Mouse (Mus musculus): Measurements from ENCODE around the gene Slc30a1.

DNA sequence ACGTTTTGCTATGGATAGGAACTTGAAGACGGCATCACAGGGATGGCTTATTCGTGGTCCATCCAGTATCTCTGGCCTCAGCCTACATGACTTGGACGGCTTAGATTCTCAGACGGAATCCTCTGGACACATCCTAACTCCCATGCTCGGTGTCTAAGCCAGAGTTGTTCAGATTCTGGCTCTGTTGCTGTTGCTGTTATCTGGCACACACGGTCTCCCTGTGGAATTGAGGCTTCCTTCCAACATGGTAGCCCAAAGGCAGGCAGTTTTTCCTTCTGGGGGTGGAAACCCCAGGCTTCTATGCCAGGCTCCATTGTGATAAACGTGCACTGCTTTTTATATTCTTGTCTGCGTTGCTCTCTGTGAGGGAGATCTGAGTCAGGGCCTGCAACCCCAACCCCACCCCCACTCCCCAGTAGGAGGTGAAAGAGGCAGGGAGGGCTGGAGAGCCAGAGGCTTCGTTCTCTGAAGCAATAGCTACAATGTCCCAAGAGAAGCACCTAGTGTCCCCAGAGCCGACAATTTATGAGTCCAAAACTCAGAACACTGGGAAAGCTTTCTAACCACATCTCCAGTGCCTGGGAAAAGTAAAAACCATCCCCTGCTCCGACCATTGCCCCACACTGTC lies 23.4 kb downstream of the Slc30a1 start:
- TF ChIP-seq CTCF (IDR thresholded peaks at IDR 0.05; ENCODE audit: insufficient read depth, low read length): no peak
- no peak for TF ChIP-seq POLR2A (IDR thresholded peaks at IDR 0.05; ENCODE audit: borderline replicate concordance, extremely low read depth, low read depth, low read length)
